Mouse (Mus musculus): ENCODE data around the gene Anapc4.
A peak's percentile ranks its signal among the peaks of the same experiment; 100 is the strongest.

The Anapc4 gene

GRCm38 (mm10) chr5:52833761-52834274 lies at the start of gene Anapc4:
Gene Anapc4, plus strand, starts transcription at chr5:52834012.
- peak; percentile 31 for DNase-seq (ENCODE audit: extremely low read depth, low read depth, low spot score)

GRCm38 (mm10) chr5:52786556-52787322 lies 47.1 kb upstream of the Anapc4 start:
- DNase-seq (ENCODE audit: extremely low read depth, low read depth, low spot score) = no peak

- no peak for DNase-seq (ENCODE audit: extremely low read depth, low read depth, low spot score)
Measured at GRCm38 (mm10) chr5:52793230-52793629, 40.6 kb upstream of the Anapc4 start.

- DNase-seq (ENCODE audit: extremely low read depth, low read depth, low spot score) = no peak
Measured at GRCm38 (mm10) chr5:52794109-52794508, 39.7 kb upstream of the Anapc4 start.

GRCm38 (mm10) chr5:52799274-52799985 lies 34.4 kb upstream of the Anapc4 start:
- DNase-seq (ENCODE audit: extremely low read depth, low read depth, low spot score) = no peak

GRCm38 (mm10) chr5:52805801-52806200 lies 28.0 kb upstream of the Anapc4 start:
- no peak for DNase-seq (ENCODE audit: extremely low read depth, low read depth, low spot score)

GRCm38 (mm10) chr5:52806349-52806748 lies 27.5 kb upstream of the Anapc4 start:
- no peak for DNase-seq (ENCODE audit: extremely low read depth, low read depth, low spot score)

- DNase-seq (ENCODE audit: extremely low read depth, low read depth, low spot score) = no peak
Measured at GRCm38 (mm10) chr5:52807030-52807429, 26.8 kb upstream of the Anapc4 start.

GRCm38 (mm10) chr5:52810446-52810845 lies 23.4 kb upstream of the Anapc4 start:
- DNase-seq (ENCODE audit: extremely low read depth, low read depth, low spot score) = no peak

- DNase-seq (ENCODE audit: extremely low read depth, low read depth, low spot score) = no peak
Measured at GRCm38 (mm10) chr5:52811056-52811455, 22.8 kb upstream of the Anapc4 start.

- no peak for DNase-seq (ENCODE audit: extremely low read depth, low read depth, low spot score)
Measured at GRCm38 (mm10) chr5:52812456-52812855, 21.4 kb upstream of the Anapc4 start.

- no peak for DNase-seq (ENCODE audit: extremely low read depth, low read depth, low spot score)
Measured at GRCm38 (mm10) chr5:52813312-52813711, 20.5 kb upstream of the Anapc4 start.

- no peak for DNase-seq (ENCODE audit: extremely low read depth, low read depth, low spot score)
Measured at GRCm38 (mm10) chr5:52818676-52819075, 15.1 kb upstream of the Anapc4 start.

- DNase-seq (ENCODE audit: extremely low read depth, low read depth, low spot score) = no peak
Measured at GRCm38 (mm10) chr5:52821691-52822090, 12.1 kb upstream of the Anapc4 start.

GRCm38 (mm10) chr5:52827923-52828322 lies 5.9 kb upstream of the Anapc4 start:
- no peak for DNase-seq (ENCODE audit: extremely low read depth, low read depth, low spot score)

GRCm38 (mm10) chr5:52833005-52833404 lies 807 bp upstream of the Anapc4 start:
- no peak for DNase-seq (ENCODE audit: extremely low read depth, low read depth, low spot score)

- no peak for DNase-seq (ENCODE audit: extremely low read depth, low read depth, low spot score)
Measured at GRCm38 (mm10) chr5:52834386-52834785, 574 bp downstream of the Anapc4 start.

GRCm38 (mm10) chr5:52844319-52844718 lies 10.5 kb downstream of the Anapc4 start:
- DNase-seq (ENCODE audit: extremely low read depth, low read depth, low spot score) = no peak

- DNase-seq (ENCODE audit: extremely low read depth, low read depth, low spot score) = no peak
Measured at GRCm38 (mm10) chr5:52855727-52856126, 21.9 kb downstream of the Anapc4 start.

GRCm38 (mm10) chr5:52864446-52864845 lies 30.6 kb downstream of the Anapc4 start:
- DNase-seq (ENCODE audit: extremely low read depth, low read depth, low spot score) = no peak

GRCm38 (mm10) chr5:52865825-52866224 lies 32.0 kb downstream of the Anapc4 start:
- no peak for DNase-seq (ENCODE audit: extremely low read depth, low read depth, low spot score)

Measured in fat pad, adult 2 months (tissue).